Mouse (Mus musculus) ES-Bruce4 (cell line): ENCODE results near the gene Olfr71.

Experiments
- CTCF ChIP-seq: IDR thresholded peaks from one replicate; pipeline ENCODE4 v1.8.1; 2011; ENCODE audit warnings: low read depth, low read length
- POLR2A ChIP-seq: IDR thresholded peaks from one replicate; pipeline ENCODE4 v1.8.1; 2011; ENCODE audit warnings: low read length; ENCODE audit not compliant: insufficient read depth

GRCm38 (mm10) chr4:43675608-43676007 lies 34.4 kb downstream of the Olfr71 start:
- TF ChIP-seq CTCF, result no peak
- no peak for TF ChIP-seq POLR2A
